Mouse (Mus musculus) cerebellum, adult 2 months (tissue): ENCODE measurements at regions not wholly inside any gene's neighbourhood (a gene's known extent, or its start where the extent isn't known, plus 50 kb on each side); places are given as distances from the start of the nearest gene placed in this dataset.

Source experiments
- CTCF ChIP-seq: fragments of 200-500 bp; IDR thresholded peaks from 2 replicates; pipeline ENCODE4 v1.5.1; 2011; ENCODE audit warnings: low read depth, mild to moderate bottlenecking, control low read depth, low read length, moderate library complexity, borderline replicate concordance; ENCODE audit not compliant: insufficient read depth
- POLR2A ChIP-seq: fragments of 200-500 bp; IDR thresholded peaks from 2 replicates; pipeline ENCODE4 v1.6.1; 2011; ENCODE audit warnings: low read length, control low read depth, borderline replicate concordance; ENCODE audit not compliant: insufficient read depth

DNA sequence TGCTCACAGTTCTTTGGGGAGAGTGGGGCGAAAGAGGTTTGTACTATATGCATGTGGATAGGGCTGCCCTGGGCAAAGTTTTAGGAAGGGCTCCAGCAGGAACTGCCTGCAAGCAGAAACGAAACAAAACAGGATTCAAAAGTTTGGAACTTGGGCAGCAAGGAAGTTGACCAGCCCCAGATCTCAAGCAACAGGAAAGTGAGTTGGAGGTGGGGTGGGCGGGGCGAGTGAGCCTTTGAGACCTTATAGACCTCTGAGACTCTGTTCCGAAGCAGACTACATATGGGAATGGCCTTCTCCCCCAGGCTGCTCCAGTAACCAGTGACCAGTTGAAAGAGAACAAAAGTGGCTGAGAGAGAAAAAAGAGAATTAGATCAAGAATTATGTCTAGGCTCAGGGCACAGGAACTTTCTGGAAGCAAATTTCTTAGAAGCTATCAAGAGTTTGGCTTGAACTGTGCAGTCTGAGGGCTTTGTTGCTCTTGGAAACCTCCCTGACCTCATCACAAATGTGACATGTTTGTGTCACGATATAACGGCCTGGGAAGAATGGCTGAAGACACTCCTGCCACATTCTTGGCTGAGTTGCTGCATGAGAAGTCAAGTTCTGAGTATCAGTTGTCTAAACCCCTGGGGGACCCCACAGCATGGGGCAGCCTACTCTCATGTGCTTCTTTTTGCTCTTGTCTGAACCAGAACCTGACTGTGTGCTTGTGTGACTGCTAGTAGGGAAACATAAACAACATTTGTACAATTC is 156.4 kb downstream of the Tmx1 start:
- TF ChIP-seq POLR2A (no peak), CTCF (no peak)
